Mouse (Mus musculus) megakaryocyte, embryonic 14.5 days (primary cell): ENCODE measurements around the gene Raet1e.

ENCODE experiments used
- FLI1 ChIP-seq: IDR thresholded peaks from 2 replicates; pipeline ENCODE4 v1.6.1; 2012; ENCODE audit warnings: low read length, inconsistent platforms, mixed read lengths
- GATA1 ChIP-seq: IDR thresholded peaks from 3 replicates; pipeline ENCODE4 v1.6.1; 2012; ENCODE audit warnings: mixed read lengths, low read length, inconsistent platforms, borderline replicate concordance

DNA sequence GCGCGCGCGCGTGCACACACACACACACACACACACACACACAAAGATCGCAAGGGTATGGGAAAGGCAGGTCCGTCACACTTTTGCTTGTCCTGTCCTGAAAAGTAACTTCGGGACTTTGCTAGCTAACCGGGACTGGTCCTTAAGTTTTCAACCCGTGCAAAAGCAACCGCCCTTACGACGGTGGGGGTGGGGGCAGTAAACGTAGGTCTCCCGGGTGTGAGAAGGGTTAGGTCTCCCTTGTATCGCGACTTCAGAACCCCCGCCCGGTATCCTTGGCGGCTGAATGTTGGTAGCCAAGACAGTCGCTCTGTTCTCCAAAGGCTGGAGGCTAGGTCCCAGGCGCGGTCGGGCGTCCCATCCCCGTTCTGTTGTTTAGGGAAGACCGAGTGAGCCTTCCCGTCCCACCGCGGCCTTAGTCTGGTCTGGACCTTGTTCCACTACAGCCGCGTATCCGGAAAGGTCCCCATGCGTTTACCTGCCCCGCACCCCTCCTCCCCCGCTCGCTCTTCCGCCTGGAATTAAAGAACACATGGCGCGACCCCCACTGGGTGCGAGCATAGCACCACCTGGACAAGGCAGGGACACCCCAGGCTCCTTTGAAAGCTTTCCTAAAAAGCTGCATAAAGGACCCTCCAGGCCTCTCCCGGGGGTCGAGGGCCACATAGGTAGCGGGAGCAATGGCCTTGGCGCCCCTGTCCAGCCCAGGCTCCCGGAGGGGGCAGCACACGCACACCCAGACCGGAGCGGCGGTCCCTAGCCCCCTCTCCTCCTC lies 8.5 kb upstream of the Raet1e start:
- no peak for TF ChIP-seq GATA1
- no peak for TF ChIP-seq FLI1
